Mouse (Mus musculus): ENCODE data around the gene Arhgef3.

Arhgef3 gene

DNA sequence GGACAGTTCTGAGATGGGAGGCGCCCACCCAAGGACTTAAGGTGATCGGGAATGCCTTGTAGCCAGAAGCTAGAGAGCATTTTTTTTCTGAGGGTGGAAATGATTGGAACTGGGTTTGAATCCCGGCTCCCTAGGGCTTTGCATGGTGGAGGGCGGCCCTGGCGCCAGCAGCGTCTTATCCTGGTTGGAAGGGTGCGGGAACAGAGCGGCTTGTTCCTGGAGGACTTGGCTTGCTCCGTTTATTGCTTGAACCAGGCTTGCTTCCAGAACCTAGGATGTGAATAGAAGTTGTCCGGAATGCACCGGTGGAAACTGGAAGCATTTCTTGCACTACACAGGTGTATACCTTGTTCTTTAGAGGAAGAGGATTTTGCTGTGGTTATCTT, 569 bp downstream of the Arhgef3 start:
- DNase-seq (ENCODE audit: low read depth, low spot score): no peak

DNA sequence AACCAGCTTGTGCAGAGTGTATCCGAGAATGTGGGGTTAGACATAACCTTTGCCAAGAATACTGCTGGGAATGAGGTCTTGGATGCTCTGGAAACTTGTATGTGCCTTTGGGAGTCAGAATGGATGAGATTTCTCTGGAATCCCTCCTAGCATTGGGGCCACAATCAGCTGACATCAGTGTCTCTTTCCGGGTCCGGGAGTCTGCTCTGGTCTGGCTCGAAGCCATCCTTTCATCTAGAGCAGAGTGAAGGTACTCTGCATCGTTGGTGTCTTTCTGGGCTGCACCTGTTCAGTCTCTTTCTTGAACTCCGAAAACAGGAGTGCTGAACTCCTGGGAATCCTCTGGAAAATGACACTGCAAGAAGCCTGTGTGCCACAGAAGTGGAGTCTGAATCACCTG, 1.3 kb downstream of the Arhgef3 start:
- no peak for DNase-seq (ENCODE audit: low read depth, low spot score)

DNA sequence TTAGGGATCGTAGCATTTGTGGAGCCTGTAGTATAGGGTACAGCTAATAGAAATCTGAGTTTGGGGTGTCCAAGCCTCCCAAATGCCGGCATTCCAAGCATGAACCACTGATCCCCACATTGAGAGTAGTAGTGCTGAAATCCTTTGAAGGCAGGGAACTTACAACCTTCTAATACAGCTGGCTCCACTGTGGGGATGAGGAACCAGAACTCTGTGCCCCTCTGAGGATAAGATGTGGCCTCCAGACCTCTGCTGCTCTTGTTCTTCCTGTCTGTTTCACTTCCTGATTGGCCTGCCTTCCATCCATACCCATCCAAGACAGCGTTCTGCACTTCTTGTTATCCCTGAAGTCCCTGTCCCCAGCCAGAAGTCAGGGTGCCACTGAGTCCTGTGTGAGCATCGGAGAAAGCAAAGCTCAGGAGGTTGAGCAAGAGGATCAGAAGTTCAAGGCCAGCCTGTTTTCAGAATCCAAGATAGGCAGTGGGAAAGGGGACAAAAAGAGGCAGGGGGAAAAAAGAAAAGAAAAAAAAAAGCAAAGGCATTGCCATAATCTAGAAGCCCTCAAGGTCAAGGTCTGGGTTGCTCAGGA, 2.0 kb downstream of the Arhgef3 start:
- no peak for DNase-seq (ENCODE audit: low read depth, low spot score)

GRCm38 (mm10) chr14:27118546-27118945, 3.8 kb downstream of the Arhgef3 start:
- no peak for DNase-seq (ENCODE audit: low read depth, low spot score)

GRCm38 (mm10) chr14:27122646-27123045, 7.9 kb downstream of the Arhgef3 start:
- no peak for DNase-seq (ENCODE audit: low read depth, low spot score)

GRCm38 (mm10) chr14:27123543-27123942, 8.8 kb downstream of the Arhgef3 start:
- DNase-seq (ENCODE audit: low read depth, low spot score): no peak

DNA sequence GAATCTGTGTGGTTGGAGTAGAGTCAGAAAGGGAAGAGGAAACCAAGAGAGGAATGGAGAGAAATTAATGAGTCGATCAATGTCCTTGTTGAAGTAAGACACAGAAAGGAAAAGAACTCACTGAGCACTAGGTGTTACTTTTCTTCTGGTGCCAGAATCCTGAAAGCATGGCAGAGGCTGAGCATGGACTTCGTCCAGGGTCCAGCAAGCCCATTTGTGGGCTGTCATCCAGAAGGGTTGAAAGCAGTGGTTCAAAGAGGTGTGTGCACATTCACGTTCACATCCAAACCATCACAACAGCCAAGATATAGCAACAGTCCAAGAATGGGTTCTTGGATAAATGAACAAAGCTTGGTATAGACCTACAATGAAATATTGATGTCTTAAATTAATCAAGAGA, 15.3 kb downstream of the Arhgef3 start:
- DNase-seq (ENCODE audit: low read depth, low spot score): no peak

- no peak for DNase-seq (ENCODE audit: low read depth, low spot score)
Measured at GRCm38 (mm10) chr14:27130676-27131075, 16.0 kb downstream of the Arhgef3 start.

- no peak for DNase-seq (ENCODE audit: low read depth, low spot score)
Measured at GRCm38 (mm10) chr14:27131521-27131920, 16.8 kb downstream of the Arhgef3 start.

GRCm38 (mm10) chr14:27138891-27139290, 24.2 kb downstream of the Arhgef3 start:
- DNase-seq (ENCODE audit: low read depth, low spot score): no peak

DNA sequence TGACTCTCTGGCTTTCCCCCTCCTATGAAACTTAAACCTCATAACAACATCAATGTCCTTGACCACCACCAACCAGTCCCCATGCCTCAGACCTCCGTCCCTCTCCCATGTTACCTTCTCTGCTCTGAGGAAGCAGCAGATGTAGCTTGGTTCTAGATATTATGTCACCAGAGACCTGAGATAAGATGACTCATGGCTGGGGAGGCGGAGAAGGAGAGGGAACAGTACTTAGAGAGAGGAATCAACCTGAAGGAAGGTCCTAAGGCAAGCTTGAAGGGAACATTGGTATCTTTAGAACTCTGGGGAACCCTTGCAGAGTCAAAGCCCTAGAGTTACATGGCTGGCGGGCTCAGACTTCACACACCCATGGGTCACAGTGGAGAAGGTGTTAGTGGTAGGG, 25.3 kb downstream of the Arhgef3 start:
- no peak for DNase-seq (ENCODE audit: low read depth, low spot score)

- DNase-seq (ENCODE audit: low read depth, low spot score): no peak
Measured at GRCm38 (mm10) chr14:27141486-27141885, 26.8 kb downstream of the Arhgef3 start.

DNA sequence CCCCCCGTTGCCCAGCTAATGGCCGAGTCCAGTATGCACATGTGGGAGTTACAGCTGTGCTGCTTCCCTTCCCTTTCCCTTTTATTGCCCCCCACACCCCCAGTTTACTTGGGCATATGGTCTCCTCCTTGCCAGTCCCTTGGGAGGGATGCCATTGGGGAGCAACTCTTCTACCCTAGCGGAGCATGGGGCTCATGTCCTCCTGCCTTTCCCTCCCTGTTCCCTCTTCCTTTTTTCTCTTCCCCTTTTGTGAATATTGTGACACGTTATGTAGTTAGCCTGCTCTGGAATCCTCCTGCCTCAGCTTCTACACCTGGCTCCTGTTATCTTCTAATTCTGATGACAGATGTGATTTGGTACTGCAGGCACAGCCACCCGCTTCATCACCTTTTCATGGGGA, 28.0 kb downstream of the Arhgef3 start:
- DNase-seq (ENCODE audit: low read depth, low spot score): no peak

- DNase-seq (ENCODE audit: low read depth, low spot score): no peak
Measured at GRCm38 (mm10) chr14:27145171-27146045, 30.7 kb downstream of the Arhgef3 start.

DNA sequence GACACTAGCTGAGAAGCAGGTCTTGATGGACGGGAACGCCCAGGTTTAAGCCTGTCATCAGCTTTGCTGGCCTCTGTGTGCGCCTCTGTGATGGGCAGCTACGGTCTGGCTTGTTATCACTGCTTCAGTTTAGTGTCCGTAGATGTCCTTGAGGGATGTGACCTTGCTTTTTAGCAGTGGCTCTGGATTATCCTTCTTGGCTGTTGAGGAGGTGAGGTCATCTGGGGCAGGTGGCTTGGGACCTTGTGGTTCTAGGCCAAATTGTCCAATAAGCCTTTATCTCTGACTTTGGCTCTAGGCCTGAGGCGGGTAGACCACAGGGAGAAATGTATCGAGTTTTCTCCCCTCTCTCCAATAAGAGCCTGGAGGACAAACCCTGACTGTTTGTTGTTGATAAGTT, 33.0 kb downstream of the Arhgef3 start:
- DNase-seq (ENCODE audit: low read depth, low spot score): no peak

DNA sequence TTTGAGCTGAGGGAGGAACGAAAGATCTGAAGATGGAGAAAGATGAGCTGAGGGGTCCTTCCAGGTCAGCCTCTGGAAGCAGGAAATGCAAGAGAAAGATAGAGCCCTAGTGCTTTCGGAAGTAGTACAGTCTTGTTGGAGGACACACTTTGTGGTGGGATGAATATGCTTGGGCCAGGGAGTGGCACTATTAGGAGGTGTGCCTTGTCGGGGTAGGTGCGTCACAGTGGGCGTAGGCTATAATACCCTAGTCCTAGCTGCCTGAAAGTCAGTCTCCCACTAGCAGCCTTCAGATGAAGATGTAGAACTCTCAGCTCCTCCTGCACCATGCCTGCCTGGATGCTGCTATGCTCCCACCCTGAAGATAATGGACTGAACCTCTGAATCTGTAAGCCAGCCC, 34.7 kb downstream of the Arhgef3 start:
- DNase-seq (ENCODE audit: low read depth, low spot score): no peak

DNA sequence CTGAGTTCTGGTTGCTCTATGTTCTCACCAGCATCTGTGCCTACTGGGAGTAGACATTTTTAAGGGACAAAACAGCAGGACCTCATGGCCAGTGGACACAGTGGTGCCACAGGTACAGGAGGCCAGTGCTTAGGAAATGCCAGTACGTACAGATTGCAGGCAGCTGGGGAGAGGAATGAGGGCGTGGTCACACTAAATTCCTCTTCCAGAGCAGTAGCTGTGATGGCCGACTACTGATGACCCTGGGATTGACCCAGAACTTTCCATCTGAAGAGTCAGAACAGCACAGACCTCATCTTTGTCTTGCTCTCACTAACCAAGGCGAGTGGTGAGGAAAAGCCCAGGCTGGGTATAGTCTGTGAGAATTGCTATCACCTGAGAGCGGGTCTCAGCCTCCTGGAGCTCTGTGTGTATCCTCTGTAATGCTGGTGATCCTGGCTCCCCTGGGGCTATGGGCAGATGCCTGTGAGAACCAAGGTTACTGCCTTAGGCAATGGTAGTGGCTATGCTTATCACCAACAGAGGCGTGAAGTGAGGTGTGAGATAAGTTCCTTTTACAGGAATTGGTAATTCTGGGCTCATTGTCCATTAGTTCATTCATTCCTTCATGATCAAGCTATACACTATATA, 35.4 kb downstream of the Arhgef3 start:
- DNase-seq (ENCODE audit: low read depth, low spot score): no peak

GRCm38 (mm10) chr14:27151432-27151831, 36.7 kb downstream of the Arhgef3 start:
- DNase-seq (ENCODE audit: low read depth, low spot score): no peak

- DNase-seq (ENCODE audit: low read depth, low spot score): no peak
Measured at GRCm38 (mm10) chr14:27155088-27155487, 40.4 kb downstream of the Arhgef3 start.

DNA sequence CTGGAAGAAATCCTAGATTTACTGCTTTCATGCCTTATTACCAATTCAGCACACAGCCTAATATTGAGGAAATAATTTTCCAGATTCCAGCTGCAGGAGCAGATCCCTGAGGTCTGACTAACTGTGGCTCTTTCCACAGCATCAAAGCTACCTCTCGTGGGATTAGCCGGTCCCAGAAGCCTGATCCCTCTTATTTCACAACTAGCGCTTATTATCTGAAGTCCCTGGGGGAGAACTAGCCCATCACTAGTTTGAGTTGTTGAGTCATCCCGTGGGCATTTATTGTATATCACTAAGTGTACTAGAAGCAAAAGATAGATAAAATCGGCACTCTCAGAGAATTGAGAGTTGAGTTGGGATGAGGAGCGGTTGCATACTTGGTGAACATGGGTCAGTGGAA, 41.3 kb downstream of the Arhgef3 start:
- DNase-seq (ENCODE audit: low read depth, low spot score): no peak

DNA sequence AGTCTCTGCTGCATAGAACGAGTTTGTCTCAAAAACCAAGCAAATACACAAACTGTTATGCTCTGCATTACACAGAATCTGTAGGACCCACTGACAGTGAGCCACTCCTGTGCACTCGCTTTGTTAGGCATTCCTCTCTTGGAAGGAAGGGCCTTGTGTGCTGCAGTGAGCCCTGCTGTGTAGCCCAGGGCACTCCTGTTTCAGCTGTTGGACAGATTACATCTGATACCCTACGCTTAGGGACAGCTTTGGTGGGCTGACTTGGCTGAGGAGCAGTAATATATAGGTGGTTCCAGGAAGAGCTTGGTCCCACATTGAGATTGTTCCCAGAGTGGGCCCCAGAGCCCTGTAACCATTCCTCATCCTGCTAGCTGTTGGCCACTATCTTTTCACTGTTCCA, 43.4 kb downstream of the Arhgef3 start:
- no peak for DNase-seq (ENCODE audit: low read depth, low spot score)

GRCm38 (mm10) chr14:27158782-27159181, 44.1 kb downstream of the Arhgef3 start:
- DNase-seq (ENCODE audit: low read depth, low spot score): no peak

DNA sequence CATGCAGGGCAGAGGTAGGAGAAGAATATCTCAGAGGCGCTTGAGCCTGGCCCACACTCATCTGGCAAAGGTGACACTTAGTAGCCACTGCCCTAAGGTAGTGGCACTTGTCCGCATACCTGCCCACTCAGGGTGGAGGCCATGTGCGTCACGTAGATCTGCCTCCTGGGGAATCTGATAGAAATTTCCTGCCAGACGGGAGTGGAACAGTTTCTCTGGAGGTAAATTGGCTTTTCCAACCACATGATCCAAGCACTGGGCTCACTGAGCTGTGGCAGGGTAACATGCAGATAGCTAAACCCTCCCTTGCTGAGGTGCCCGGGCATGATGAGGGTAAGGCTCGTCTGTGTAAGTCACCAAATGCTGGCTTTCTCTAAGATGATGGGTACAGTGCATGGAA, 46.1 kb downstream of the Arhgef3 start:
- no peak for DNase-seq (ENCODE audit: low read depth, low spot score)

All from WW6 (cell line).